Mouse (Mus musculus) lung, adult 10 weeks (tissue): Measurements from ENCODE around the gene Tmem8b. TPM values are rescaled to one million over a fixed set of nuclear protein-coding genes. Genes with fewer than 3 reads are reported as not detected.

Source experiments
- polyA plus RNA-seq: library from polyadenylated mRNA; stranded (reverse); fragments of 350-450 nt; fragmentation: Illumina TruSeq; extraction: RNeasy Lipid Tissue Mini Kit (QIAGEN cat#74804); gene quantifications from one replicate; pipeline ENCODE4 v1.2.3, GENCODE M21; 2014; ENCODE audit warnings: low read depth, low replicate concordance; ENCODE audit not compliant: insufficient read depth

The Tmem8b gene
- polyA plus RNA-seq, result 2.8 TPM

GRCm38 (mm10) chr4:43668782-43669427 is at the start of gene Tmem8b, which contains the start of gene Fam221b:
Gene Tmem8b, plus strand, starts transcription at chr4:43668971.
Gene Fam221b, minus strand, starts transcription at chr4:43669145.

GRCm38 (mm10) chr4:43631046-43631955 is 37.5 kb upstream of the Tmem8b start, which contains the start of gene Npr2:
Gene Npr2, plus strand, starts transcription at chr4:43631935.

GRCm38 (mm10) chr4:43653161-43654015 is 15.4 kb upstream of the Tmem8b start, which contains the start of gene Spag8:
Gene Spag8, minus strand, starts transcription at chr4:43653594.

GRCm38 (mm10) chr4:43656339-43657109 is 12.2 kb upstream of the Tmem8b start, which contains the start of gene Hint2:
Gene Hint2, minus strand, starts transcription at chr4:43656466.

GRCm38 (mm10) chr4:43700707-43701106 is 31.9 kb downstream of the Tmem8b start, which contains the start of gene Olfr70:
Gene Olfr70, minus strand, starts transcription at chr4:43700807.

GRCm38 (mm10) chr4:43709869-43710268 is 41.1 kb downstream of the Tmem8b start, which contains the start of gene Olfr71:
Gene Olfr71, minus strand, starts transcription at chr4:43710255.

GRCm38 (mm10) chr4:43726995-43727394 is 58.2 kb downstream of the Tmem8b start, which contains the start of gene Hrct1:
Gene Hrct1, plus strand, starts transcription at chr4:43727188.

GRCm38 (mm10) chr4:43729794-43730550 is 61.2 kb downstream of the Tmem8b start, which contains the start of gene Spaar:
Gene Spaar, plus strand, starts transcription at chr4:43730034.

Other genes starting within 250 kb of the Tmem8b start
- gene Fam166b, start 239.8 kb upstream of the Tmem8b start, polyA plus RNA-seq, result 7.8 TPM
- gene Tesk1, start 227.0 kb upstream of the Tmem8b start, polyA plus RNA-seq, result 23.0 TPM
- 11.9 TPM for gene Cd72, start 214.3 kb upstream of the Tmem8b start, polyA plus RNA-seq
- gene Sit1, start 185.2 kb upstream of the Tmem8b start, polyA plus RNA-seq, result 1.3 TPM
- gene Ccdc107, start 176.1 kb upstream of the Tmem8b start, polyA plus RNA-seq, result 80.3 TPM
- gene Arhgef39, start 169.3 kb upstream of the Tmem8b start, polyA plus RNA-seq, result 2.2 TPM
- gene Car9, start 162.0 kb upstream of the Tmem8b start, polyA plus RNA-seq, result 0.59 TPM
- 156 TPM for gene Tpm2, start 145.2 kb upstream of the Tmem8b start, polyA plus RNA-seq
- gene Creb3, start 106.6 kb upstream of the Tmem8b start, polyA plus RNA-seq, result 49.2 TPM
- 47.0 TPM for gene Tln1, start 106.3 kb upstream of the Tmem8b start, polyA plus RNA-seq
- gene Rgp1, start 90.3 kb upstream of the Tmem8b start, polyA plus RNA-seq, result 8.9 TPM
- 7.9 TPM for gene Gba2, start 90.1 kb upstream of the Tmem8b start, polyA plus RNA-seq
- not detected for gene Msmp, start 84.5 kb upstream of the Tmem8b start, polyA plus RNA-seq
- gene Npr2, start 37.0 kb upstream of the Tmem8b start, polyA plus RNA-seq, result 36.3 TPM
- gene Spag8, start 15.4 kb upstream of the Tmem8b start, polyA plus RNA-seq, result 4.8 TPM
- gene Hint2, start 12.5 kb upstream of the Tmem8b start, polyA plus RNA-seq, result 96.7 TPM
- 0.08 TPM for gene Fam221b, start 174 bp downstream of the Tmem8b start, polyA plus RNA-seq
- gene Olfr70, start 31.8 kb downstream of the Tmem8b start, polyA plus RNA-seq, result not detected
- not detected for gene Olfr71, start 41.3 kb downstream of the Tmem8b start, polyA plus RNA-seq
- 12.3 TPM for gene Hrct1, start 58.2 kb downstream of the Tmem8b start, polyA plus RNA-seq
- 4.6 TPM for gene Spaar, start 61.1 kb downstream of the Tmem8b start, polyA plus RNA-seq
- not detected for gene Olfr159, start 102.0 kb downstream of the Tmem8b start, polyA plus RNA-seq
- gene Olfr156, start 154.9 kb downstream of the Tmem8b start, polyA plus RNA-seq, result not detected
- not detected for gene Olfr157, start 171.2 kb downstream of the Tmem8b start, polyA plus RNA-seq
- not detected for gene Olfr155, start 182.6 kb downstream of the Tmem8b start, polyA plus RNA-seq
- gene Reck, start 206.6 kb downstream of the Tmem8b start, polyA plus RNA-seq, result 20.6 TPM